Mouse (Mus musculus) embryonic facial prominence, embryonic 13.5 days (tissue): ENCODE data around the gene Bag5. TPM values are rescaled to one million over a fixed set of nuclear protein-coding genes. Genes with fewer than 3 reads are reported as not detected.
"Not testable (repeated sequence)": the region's sequence is repeated elsewhere in the genome, so short reads cannot be mapped to it uniquely, and the experiment has no call there.

ENCODE experiments used
- ATAC-seq: fragments of 200-750 bp; cut with Nextera tagmentation; 2 replicates; pipeline ENCODE4 v1.8.0; 2017; ENCODE audit warnings: low read depth; ENCODE audit not compliant: insufficient number of reproducible peaks, insufficient read depth, low FRiP score, low TSS enrichment
- H3K27ac ChIP-seq: fragments of 300-500 bp; sonication (generic); 2 replicates; pipeline ENCODE4 v1.5.1; 2015; ENCODE audit warnings: moderate library complexity, mild to moderate bottlenecking, inconsistent platforms
- H3K27me3 ChIP-seq: fragments of 300-500 bp; sonication (generic); 2 replicates; pipeline ENCODE4 v1.6.1; 2015; ENCODE audit warnings: mild to moderate bottlenecking, inconsistent platforms
- H3K36me3 ChIP-seq: fragments of 300-500 bp; sonication (generic); 2 replicates; pipeline ENCODE4 v1.6.1; 2015; ENCODE audit warnings: mild to moderate bottlenecking, inconsistent platforms
- H3K4me1 ChIP-seq: fragments of 300-500 bp; sonication (generic); 2 replicates; pipeline ENCODE4 v1.6.1; 2015; ENCODE audit warnings: inconsistent platforms
- H3K4me2 ChIP-seq: fragments of 300-500 bp; sonication (generic); 2 replicates; pipeline ENCODE4 v1.6.1; 2015; ENCODE audit warnings: moderate library complexity, mild to moderate bottlenecking, inconsistent platforms
- H3K4me3 ChIP-seq: fragments of 300-500 bp; sonication (generic); 2 replicates; pipeline ENCODE4 v1.5.1; 2015; ENCODE audit warnings: mild to moderate bottlenecking, inconsistent platforms
- H3K9ac ChIP-seq: fragments of 300-500 bp; sonication (generic); 2 replicates; pipeline ENCODE4 v1.6.1; 2015; ENCODE audit warnings: mild to moderate bottlenecking, inconsistent platforms
- H3K9me3 ChIP-seq: fragments of 300-500 bp; sonication (generic); 2 replicates; pipeline ENCODE4 v1.6.1; 2016; ENCODE audit warnings: inconsistent platforms
- WGBS: fragments of 180-500 bp; shearing (Covaris S2); methylation state at CpG from one replicate; pipeline ENCODE4 v1.1.7; 2015; ENCODE audit warnings: mixed read lengths; 5-methylcytosine and 5-hydroxymethylcytosine counted together
- polyA plus RNA-seq: library from polyadenylated mRNA; unstranded; fragments of >200 nt; fragmentation: Nextera tagmentation; extraction: Ambion mirVana; gene quantifications from 2 replicates; pipeline ENCODE4 v1.2.1, GENCODE M21; 2015

Gene Bag5
- polyA plus RNA-seq, 1 experiment from 2014 or later, result 64.5 TPM

- Histone ChIP-seq H3K27me3 (no peaks in the 10 kb centered on the region), H3K9ac (peak overlapping the region; percentile 21; the same call in 1 of the 2 replicates), H3K9me3 (no peaks in the 10 kb centered on the region), H3K4me3 (no peak overlapping the region), H3K4me1 (peaks cover 14% of the 10 kb centered on the region), H3K27ac (peak overlapping the region; percentile 28; the same call in 1 of the 2 replicates), H3K36me3 (peaks cover 34% of the 10 kb centered on the region), H3K4me2 (no peak overlapping the region)
- WGBS, result 66% methylated on average over 17 of the region's 17 CpGs
- no peak for ATAC-seq
Measured at GRCm38 (mm10) chr12:111663228-111664143, 49.6 kb downstream of the Bag5 start.

GRCm38 (mm10) chr12:111661554-111661953, 51.5 kb downstream of the Bag5 start:
- peaks cover 51% of the 10 kb centered on the region for H3K36me3 ChIP-seq
- not testable (repeated sequence) for H3K27me3 ChIP-seq, H3K9ac ChIP-seq, H3K9me3 ChIP-seq, ATAC-seq, H3K4me3 ChIP-seq, H3K4me2 ChIP-seq, H3K27ac ChIP-seq
- 97% methylated on average over 11 of the region's 11 CpGs for WGBS
- H3K4me1 ChIP-seq, result peaks cover 13% of the 10 kb centered on the region

GRCm38 (mm10) chr12:111660628-111661027, 52.4 kb downstream of the Bag5 start:
- H3K4me1 ChIP-seq, result peaks cover 9% of the 10 kb centered on the region
- no peak overlapping the region for H3K27ac ChIP-seq
- no peak for ATAC-seq
- H3K9me3 ChIP-seq, result no peaks in the 10 kb centered on the region
- H3K4me2 ChIP-seq, result no peak overlapping the region
- peaks cover 59% of the 10 kb centered on the region for H3K36me3 ChIP-seq
- no peak overlapping the region for H3K4me3 ChIP-seq
- 97% methylated on average over 1 of the region's 1 CpGs for WGBS
- H3K9ac ChIP-seq, result no peak overlapping the region
- no peaks in the 10 kb centered on the region for H3K27me3 ChIP-seq

Other genes with a start within 250 kb of the Bag5 start
- 9.5 and 12.1 TPM in 2 replicates for gene Gm266, start 227.4 kb downstream of the Bag5 start, polyA plus RNA-seq
- 507 and 586 TPM in 2 replicates for gene Eif5, start 175.2 kb downstream of the Bag5 start, polyA plus RNA-seq
- gene Mark3, start 138.7 kb downstream of the Bag5 start, polyA plus RNA-seq, result 49.4 and 52.0 TPM in 2 replicates
- gene Ckb, start 40.9 kb downstream of the Bag5 start, polyA plus RNA-seq, result 118 and 135 TPM in 2 replicates
- 12.5 and 13.7 TPM in 2 replicates for gene Trmt61a, start 35.2 kb downstream of the Bag5 start, polyA plus RNA-seq
- 57.1 and 66.0 TPM in 2 replicates for gene Apopt1, start within 50 bp of the Bag5 start, polyA plus RNA-seq
- 113 and 122 TPM in 2 replicates for gene Klc1, start 45.6 kb upstream of the Bag5 start, polyA plus RNA-seq
- gene Xrcc3, start 100.6 kb upstream of the Bag5 start, polyA plus RNA-seq, result 8.4 and 9.3 TPM in 2 replicates
- 105 and 113 TPM in 2 replicates for gene Zfyve21, start 100.9 kb upstream of the Bag5 start, polyA plus RNA-seq
- gene Ppp1r13b, start 194.9 kb upstream of the Bag5 start, polyA plus RNA-seq, result 12.3 and 15.2 TPM in 2 replicates